Mouse (Mus musculus): ENCODE data around the gene Nup160.

Nup160 gene

DNA sequence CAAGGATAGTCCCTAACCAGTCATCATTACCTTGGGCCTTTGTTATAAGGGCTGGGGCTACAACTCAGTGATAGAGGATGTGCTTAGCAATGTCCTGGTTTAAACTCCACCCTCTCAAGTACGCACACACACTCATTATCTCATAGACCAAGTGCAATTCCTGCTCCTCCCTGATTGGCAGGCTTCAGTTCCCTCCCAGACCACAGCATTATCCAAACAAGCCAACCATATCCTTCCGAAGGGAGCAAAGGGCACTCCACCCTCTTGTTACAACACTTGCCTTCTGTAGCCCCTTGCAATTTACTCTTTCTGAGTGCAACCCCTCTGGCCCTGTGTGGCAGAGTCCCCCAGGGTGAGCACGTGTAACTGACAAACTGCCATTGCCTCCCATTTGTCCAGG, 15.6 kb upstream of the Nup160 start:
- DNase-seq (ENCODE audit: low spot score) = peak; percentile 20

DNA sequence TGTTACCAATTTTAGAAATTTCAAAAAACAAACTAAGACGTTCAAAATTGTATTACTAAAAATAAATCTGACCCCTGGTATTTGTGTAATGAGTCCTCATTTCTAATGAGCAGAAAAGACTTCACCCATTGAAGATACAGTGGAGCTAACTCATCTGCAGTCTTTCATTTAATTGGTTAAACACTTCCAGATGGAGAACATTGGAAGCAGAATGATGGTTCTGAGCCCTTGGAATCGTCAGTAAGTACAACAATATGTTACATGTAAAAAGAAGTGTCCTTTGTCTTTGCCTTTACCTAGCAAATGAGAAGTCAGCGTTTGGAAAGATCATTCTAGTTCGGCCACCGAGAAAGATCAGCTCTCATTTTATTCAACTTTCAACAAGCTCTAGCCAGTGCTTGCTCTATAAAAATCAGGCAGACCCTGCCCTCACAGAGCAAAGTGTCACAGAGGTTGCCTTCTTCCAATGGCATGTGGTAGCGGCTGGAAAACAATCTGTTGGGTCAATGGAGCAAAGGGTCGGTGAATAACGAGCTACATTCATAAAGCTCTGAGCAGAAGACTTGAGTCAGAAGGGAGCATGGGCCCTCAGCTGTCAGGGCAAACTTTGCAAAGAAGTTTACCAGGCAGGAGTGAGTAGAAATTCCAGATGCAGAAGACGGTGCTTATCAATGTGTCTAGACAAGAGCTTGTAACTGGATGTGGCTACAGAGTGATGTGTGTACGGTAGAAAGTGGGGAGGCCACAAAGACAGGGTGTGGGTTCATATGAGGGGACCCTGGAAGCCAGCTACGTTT, 10.2 kb upstream of the Nup160 start:
- DNase-seq (ENCODE audit: low spot score) = peak; percentile 57

DNA sequence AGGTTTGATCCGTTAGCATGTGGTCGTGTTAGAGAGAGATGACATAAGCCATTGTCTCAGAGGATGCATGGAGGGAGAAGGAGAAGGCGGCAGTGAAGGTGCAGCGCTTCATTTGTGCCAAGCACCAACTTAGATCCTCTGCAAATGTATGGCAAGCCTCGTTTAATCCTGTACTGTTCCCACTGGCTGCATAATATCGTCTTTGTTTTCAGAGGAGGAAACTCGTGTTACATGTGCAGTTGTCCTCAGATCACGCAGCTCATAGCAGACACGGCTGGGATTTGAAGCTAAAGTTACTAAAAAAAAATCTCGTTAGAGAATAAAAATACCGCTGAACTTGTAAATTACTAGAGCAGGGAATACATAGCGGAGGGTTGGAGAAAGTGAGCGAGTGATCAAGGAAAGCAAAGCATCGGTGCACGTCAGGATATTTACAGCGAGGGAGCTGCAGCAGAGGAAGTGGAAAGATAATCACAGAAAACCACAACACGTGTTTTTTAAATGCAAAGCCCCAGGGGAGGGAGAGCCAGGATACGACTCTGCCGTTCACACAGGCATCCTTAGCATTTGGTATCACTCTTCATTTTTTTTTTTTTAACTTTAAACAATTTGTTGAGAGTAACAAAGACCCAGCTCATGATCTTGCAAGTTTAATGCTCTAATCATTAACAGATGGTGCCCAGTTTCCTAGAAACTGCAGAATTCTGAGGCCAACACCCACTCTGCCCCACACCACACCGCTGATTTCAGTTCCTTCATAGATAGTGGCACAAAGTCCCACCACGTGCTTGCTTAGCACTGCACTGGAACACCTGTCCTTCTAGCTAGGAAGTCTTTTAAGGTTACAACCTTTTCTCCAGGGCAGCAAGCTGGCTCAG, 9.4 kb upstream of the Nup160 start:
- DNase-seq (ENCODE audit: low spot score) = peak; percentile 48

DNA sequence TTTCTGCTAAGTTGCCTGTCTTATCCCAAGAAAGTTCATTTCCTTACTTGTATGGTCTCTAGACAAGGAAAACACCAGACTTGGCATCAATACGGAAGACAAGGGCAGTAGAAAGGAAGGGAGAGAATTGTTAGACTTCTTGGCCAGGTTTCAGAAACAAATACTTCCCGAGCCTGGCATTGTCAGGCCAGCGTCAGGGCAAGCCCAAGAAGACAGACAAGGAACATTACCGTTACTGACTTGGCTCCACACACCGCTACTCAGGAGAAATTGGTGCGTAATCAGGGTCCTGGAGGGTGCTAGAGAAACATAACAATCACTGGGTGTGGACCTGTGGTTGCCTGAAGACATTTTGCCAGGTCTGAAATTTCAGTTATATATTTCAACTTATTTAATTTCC, 6.7 kb upstream of the Nup160 start:
- no peak for DNase-seq (ENCODE audit: low spot score)

DNA sequence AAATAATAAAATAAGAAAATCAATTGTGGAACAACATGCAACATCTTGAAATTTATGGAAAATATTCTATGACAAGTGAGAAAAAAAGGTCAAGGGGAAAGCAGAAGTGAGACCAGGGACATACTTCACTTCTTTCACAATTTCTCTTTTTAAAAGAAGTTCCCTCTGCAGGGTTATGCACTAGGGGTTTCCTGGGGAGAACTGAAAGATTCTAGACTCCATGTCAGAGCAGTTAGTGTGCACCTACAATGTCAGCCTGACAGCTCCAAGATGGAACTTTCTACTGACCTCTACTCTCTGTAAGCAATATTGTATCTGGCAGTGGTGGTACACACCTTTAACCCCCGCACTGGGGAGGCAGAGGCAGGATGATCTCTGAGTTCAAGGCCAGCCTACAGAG, 3.7 kb upstream of the Nup160 start:
- no peak for DNase-seq (ENCODE audit: low spot score)

DNA sequence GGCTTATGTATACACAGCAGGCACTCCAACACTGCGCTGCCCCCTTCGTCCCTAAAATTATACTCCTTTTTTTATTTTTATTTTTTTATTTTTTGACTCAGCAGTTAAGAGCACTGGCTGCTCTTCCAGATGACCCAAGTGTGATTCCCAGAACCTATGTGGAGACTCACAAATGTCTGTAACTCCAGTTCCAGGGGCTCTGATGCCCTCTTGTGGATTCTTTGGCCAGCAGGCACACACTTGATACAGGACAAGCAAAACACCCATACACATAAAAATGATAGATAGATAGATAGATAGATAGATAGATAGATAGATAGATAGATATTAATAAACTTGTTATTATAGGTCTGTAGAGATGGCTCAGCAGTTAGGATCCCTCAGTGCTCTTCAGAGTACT, 2.5 kb upstream of the Nup160 start:
- no peak for DNase-seq (ENCODE audit: low spot score)

DNA sequence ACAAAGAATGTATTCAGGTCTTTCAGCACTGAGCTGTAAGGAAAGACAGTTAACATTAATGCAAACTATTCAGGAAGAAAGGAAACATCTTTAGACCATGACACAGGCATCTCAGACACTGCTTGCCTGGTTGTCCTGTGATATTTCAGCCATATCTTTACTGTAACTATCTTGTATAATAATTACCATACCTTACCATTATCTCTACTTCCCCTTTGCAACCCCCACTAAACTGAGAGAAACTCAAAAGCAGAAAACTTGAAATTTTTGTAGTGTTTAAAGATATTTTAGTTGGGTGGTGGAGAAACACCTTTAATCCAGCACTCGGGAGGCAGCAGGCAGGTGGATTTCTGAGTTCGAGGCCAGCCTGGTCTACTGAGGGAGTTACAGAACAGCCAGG, 1.5 kb upstream of the Nup160 start:
- no peak for DNase-seq (ENCODE audit: low spot score)

DNA sequence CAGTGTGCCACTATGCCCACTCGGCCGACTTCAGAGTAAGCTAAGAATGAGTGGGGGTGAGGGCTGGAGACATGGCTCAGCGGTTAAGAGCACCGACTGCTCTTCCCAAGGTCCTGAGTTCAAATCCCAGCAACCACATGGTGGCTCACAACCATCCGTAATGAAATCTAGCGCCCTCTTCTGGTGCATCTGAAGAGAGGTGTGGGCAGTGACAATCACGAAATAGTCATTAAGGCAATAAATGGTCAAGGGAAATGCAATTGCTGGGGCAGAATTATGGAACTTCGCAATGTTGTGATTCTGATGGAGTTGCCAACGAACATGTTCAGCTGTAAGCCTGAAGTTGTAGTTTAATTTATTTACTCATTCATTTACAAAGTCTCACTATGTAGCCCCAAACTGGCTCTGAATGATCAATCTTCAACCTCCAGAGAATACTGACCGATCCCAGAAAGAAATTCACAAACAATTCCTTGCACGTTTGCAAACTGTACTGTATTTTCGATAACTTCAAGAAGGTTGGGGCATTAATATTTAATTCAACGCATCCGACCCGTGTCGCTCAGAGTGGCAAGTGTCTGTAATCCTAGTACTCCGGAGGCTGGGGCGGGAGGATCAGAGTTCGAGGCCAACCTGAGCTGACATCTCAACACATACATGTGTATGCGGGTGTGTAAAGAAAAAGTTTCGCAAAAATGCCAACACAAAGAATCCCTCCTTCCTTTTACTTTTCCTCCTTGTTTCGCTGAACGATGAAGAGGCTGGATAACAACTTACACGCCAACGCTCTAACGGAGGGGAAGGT, 1.4 kb downstream of the Nup160 start:
- peak; percentile 38 for DNase-seq (ENCODE audit: low spot score)

DNA sequence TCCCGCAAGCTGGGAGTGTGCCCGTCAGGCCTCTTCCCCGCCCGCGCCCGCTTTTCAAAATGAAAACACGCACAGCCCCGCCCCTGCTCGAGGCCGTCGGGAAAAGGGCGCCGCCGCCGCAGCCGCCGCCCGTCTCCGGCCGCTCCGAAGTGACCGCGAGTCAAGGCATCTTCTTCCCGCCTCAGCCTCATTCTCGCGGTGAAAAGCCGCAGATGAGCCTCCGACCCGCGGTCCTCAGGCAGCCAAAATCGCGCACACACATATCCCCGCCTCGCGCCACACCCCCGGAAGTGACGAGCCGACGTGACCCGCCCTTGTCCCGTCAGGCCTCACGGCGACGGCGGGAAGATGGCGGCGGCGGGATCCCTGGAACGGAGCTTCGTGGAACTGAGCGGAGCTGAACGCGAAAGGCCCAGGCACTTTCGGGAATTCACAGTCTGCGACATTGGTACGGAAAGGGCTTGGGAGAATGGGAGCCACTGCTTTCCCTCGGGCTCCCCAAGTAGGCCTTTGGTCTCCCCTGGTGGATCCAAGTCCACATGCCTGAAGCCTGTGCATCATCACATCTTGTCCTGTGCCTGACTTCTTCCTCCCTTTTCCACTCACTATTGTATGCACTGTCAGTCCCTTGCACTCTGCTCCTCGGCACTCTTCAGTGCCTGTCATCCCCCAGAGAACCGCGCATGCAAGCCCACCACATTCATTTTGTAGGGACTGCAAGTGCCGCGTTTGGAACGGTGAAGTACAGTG, 2.2 kb downstream of the Nup160 start:
- DNase-seq (ENCODE audit: low spot score) = peak; percentile 98

DNA sequence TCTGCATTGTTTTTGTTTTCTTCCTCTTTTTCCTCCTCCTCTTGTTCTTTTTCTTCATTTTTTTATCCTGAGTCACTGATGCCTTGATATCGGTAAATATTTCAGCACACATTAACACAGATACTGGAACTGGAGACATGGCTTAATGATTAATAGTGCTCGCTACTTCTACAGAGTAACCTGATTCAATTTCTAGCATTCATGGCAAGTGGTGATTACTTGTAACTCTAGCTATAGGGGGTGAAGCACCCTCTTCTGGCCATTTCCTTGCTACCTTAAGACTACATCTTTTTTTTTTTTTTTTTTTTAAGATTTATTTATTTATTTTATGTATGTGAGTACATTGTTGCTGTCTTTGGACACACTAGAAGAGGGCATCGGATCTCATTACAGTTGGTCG, 23.9 kb downstream of the Nup160 start:
- DNase-seq (ENCODE audit: low spot score) = no peak

DNA sequence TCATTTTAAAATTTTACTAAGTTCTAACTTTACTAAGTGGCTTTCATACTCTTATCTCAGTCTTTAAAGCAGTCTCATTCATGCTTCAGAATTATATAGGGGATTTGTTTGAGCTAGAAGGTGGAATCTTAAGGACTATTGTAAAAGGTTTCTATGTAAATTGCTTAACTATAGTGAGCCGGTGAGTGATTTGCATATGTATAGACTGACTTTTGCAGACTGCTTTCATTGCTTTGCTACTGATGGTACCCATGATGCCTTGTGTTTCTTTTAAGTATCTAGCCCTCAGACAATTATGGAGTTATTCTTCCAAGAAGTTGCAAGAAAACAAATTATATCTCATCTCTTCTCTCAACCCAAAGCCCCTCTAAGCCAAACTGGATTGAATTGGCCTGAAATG, 31.5 kb downstream of the Nup160 start:
- no peak for DNase-seq (ENCODE audit: low spot score)

DNA sequence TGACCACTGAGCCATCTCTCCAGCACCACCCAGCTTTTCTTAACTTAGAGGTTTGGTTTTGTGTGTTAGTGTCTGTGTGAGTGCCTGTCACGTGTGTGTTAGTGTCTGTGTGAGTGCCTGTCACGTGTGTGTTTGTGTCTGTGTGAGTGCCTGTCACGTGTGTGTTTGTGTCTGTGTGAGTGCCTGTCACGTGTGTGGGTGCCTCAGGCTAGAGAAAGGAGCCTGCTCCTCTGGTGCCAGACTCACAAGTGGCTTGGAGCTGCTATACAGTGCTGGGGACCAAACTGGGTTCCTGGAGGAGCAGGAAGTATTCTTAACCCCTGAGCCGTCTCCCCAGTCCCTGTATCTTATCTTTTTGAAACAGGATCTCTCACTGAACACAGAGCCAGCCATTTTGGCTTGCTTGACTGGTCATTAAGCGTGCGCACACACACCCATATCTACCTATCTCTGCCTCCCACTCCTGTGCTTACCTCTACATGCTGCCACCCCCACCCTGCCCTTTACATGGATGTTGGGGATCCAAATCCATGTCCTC, 38.6 kb downstream of the Nup160 start:
- no peak for DNase-seq (ENCODE audit: low spot score)

DNA sequence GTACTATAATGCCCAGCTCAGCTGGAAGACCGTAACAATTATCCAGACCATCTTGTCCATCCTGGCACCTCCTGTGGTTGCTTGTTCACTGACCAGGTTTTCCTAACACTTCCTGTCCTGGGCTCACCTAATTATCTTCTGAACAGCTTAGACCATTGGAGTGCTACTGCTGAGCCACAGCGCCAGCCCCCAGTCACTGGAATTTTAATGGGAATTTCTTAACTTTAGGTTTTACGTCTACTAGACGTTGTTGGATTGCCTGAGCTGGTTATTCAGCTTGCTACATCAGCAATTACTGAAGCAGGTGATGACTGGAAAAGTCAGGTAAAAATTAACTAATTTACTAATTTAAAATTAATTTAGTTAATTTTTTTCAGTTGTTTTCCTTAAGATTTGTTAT, 40.4 kb downstream of the Nup160 start:
- no peak for DNase-seq (ENCODE audit: low spot score)

DNA sequence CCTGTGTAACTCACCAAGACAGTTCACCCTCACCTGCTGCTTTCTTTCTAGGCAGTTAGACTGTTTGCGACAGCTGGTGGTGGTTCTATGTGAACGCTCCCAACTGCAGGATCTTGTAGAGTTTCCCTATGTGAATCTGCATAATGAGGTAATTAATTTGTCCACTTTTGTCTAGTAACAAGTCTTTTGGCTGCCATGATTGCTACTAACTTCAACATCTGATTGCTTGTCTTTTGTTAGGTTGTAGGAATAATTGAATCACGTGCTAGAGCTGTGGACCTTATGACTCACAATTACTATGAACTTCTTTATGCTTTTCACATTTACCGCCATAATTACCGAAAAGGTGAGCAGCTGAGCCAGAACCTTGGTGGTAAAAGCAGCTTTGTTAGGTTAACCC, 40.9 kb downstream of the Nup160 start:
- no peak for DNase-seq (ENCODE audit: low spot score)

DNA sequence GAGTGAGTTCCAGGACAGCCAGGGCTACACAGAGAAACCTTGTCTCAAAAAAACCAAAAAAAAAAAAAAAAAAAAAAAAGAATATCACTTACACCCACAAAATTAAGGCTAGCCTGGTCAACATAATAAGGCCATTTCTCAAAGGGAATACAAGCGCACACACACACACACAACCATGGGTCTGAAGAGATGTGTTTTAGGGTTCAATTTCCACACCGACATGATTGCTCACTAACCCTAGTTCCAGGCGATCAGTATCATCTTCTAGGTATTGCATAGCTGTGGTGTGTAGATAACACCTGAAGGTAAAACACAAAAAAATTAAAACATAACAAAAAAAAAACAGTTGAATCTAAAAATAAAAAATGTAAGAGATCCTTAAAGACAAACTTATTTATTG, 49.8 kb downstream of the Nup160 start:
- no peak for DNase-seq (ENCODE audit: low spot score)

DNA sequence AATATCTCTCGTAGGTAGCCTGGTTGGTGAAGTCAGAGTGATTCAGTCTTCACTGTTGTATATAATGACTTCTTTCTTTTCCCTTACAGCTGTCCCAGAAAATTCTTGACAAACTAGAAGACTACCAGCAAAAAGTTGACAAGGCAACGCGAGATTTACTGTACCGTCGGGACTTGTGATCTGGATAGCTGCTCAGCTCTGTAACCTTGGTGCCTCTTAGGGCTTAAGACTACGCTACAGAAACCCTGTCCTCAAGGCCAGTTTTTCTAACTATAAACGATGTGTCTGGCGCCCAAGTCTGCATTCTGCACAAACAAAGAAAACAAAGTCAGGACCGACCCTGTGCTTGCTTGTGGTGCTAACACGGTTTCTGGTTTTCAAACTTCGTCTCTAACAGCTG, 58.3 kb downstream of the Nup160 start:
- DNase-seq (ENCODE audit: low spot score) = no peak

DNA sequence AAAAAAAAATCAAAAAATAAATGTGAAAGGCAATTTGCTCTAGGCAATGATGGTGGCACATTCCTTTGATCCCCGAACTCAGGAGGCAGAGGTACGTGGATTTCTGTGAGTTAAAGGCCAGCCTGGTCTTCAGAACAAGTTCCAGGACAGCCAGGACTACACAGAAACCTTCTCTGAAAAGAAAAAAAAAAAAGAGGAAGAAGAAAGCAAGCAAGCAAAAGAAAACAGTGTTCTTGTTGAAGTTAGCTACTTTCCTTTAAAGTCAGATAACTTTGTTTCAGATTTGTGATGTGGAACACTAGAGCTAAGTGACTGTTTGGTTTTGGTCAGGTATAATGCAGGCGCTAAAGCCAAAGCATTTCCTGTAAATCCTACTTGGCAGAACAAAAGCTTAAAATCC, 61.8 kb downstream of the Nup160 start:
- DNase-seq (ENCODE audit: low spot score) = no peak

DNA sequence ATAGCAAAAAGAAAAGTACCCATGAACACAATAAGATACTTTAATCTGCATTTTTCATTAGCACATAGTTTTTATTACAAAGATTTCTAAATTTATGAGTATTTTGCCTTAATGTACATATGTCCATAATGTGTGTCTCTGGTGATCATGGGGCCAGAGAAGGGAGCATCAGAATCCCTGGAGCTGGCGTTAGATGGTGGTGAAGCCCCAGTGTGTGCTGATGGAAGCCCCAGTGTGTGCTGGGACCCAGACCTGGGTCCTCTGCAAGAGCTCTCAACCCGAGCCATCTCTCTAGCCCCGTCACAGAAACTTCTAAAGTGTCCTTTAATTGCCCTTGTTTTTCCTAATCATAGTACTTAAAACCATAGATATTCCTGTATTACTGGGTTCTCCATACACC, 62.3 kb downstream of the Nup160 start:
- DNase-seq (ENCODE audit: low spot score) = no peak

DNA sequence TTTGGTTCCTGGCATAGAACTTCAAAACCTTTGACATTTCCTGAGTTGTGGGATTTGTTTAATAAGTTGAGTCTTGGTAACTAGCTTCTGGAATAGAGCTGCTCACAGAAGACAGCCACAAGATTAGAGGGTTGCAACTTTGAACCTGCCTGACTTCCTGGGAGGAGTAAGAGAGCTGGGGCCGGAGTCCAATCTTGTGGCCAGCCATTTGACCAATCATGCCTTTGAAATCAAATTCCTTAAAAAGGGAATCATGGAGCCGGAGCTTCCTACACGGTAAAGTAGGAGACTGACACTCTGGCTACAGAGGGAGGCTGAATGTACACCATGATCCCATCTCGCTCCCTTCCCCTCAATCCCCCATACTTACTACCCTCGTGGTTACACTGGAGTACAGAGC, 62.9 kb downstream of the Nup160 start:
- DNase-seq (ENCODE audit: low spot score) = no peak

DNA sequence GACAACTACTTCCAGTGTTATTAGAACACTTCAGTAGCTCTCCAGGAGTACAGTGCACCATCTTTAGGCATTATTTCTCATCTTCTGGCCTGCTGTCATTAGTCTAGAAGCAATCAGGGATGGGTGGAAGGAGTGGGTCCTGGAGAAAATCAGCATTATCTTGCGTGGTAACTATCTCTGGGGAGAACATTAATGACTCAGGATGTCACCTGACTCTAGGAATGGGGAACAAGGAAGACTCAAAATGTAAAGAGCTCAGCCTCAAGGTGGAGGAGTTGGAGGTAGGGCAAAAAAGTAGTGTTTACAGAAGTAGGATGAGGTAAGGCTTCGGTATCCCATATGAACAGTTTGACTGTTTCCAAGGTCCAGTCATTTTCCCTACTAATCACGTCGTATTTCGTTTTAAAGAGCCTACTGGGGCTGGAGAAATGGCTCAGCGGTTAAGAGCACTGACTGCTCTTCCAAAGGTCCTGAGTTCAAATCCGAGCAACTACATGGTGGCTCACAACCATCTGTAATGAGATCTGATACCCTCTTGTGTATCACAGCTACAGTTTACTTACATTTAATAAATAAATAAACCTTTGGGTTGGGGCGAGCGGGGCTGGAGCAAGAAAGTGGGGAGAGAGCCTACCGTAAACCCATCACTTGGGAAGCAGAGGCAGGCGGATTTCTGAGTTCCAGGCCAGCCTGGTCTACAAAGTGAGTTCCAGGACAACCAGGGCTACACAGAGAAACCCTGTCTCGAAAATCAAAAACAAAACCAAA, 67.5 kb downstream of the Nup160 start:
- DNase-seq (ENCODE audit: low spot score) = no peak

All from embryo, embryonic 10 days (tissue).